20 mouse cellular contexts compared by ENCODE assay signal in genomic region chr2:31641929-31642328, GRCm38 (mm10). TPM values are rescaled to one million over a fixed set of nuclear protein-coding genes. Genes with fewer than 3 reads are reported as not detected.
A peak's percentile ranks its signal among the peaks of the same experiment; 100 is the strongest.
DNase-seq lines count a peak whose midpoint lies in the region; ATAC-seq and TF ChIP-seq lines count a peak whose summit lies in the region.
"Had no signal": no experiment of that assay in that cellular context is flagged by ENCODE, and none has a peak within 500 bp of the region (broad histone marks: within the 10 kb centered on the region; RNA-seq: fewer than 3 reads in every experiment).

No protein-coding gene starts in this region.

- TF ChIP-seq POLR2A in ES-Bruce4 (IDR thresholded peaks at IDR 0.05; ENCODE audit: insufficient read depth, low read length), result no peak

- no peak overlapping the region for H3K4me2 ChIP-seq in embryonic facial prominence, embryonic 11.5 days (ENCODE audit: low read depth, low read length)
- H3K4me2 ChIP-seq in hindbrain, embryonic 12.5 days (replicated peaks), result peak overlapping the region; percentile 21; the same call in 1 of the 2 replicates
- H3K4me2 ChIP-seq: lung, embryonic 15.5 days had no signal

- WGBS in embryonic facial prominence, embryonic 11.5 days, result 2% methylated on average over 18 of the region's 18 CpGs
- 4% methylated on average over 18 of the region's 18 CpGs for WGBS in hindbrain, embryonic 12.5 days

- H3K4me1 ChIP-seq in ES-Bruce4 (ENCODE audit: control insufficient read depth, insufficient read depth, low read length), result no peaks in the 10 kb centered on the region
- peaks cover 4% of the 10 kb centered on the region for H3K4me1 ChIP-seq in embryonic facial prominence, embryonic 11.5 days (ENCODE audit: control insufficient read depth, insufficient read depth, low read length)
- peaks cover 44% of the 10 kb centered on the region for H3K4me1 ChIP-seq in hindbrain, embryonic 12.5 days

- no peak for DNase-seq in embryonic facial prominence, embryonic 11.5 days (ENCODE audit: low spot score)
- peak; percentile 33 for DNase-seq in neural tube, embryonic 10.5 days (ENCODE audit: extremely low spot score, low spot score)
- DNase-seq in testis, postnatal 14 days (ENCODE audit: low spot score), result no peak
- no peak for DNase-seq in lung, adult 18-20 months
- DNase-seq in urinary bladder, postnatal 36 days (ENCODE audit: low spot score in 2 of 2), result no peak
- DNase-seq: adrenal gland, postnatal 10 days; cerebellum, adult 8-10 months; heart, adult 2 months; liver; thymus, adult 18-20 months had no signal

- no peak overlapping the region for H3K27ac ChIP-seq in ES-Bruce4 (ENCODE audit: insufficient read depth, low read length)
- no peak overlapping the region for H3K27ac ChIP-seq in embryonic facial prominence, embryonic 11.5 days (replicated peaks; ENCODE audit: low read depth, low read length)
- H3K27ac ChIP-seq in hindbrain, embryonic 12.5 days, result no peak overlapping the region
- H3K27ac ChIP-seq: gastrocnemius, adult 2 months; heart, adult 2 months; kidney, postnatal 0 days; lung, embryonic 15.5 days had no signal

- H3K9me3 ChIP-seq in ES-Bruce4 (replicated peaks; ENCODE audit: control insufficient read depth, insufficient read depth, low read length, poor library complexity, severe bottlenecking), result no peaks in the 10 kb centered on the region
- no peaks in the 10 kb centered on the region for H3K9me3 ChIP-seq in embryonic facial prominence, embryonic 11.5 days (replicated peaks; ENCODE audit: control insufficient read depth, low read length)
- H3K9me3 ChIP-seq in hindbrain, embryonic 12.5 days (replicated peaks), result no peaks in the 10 kb centered on the region
- H3K9me3 ChIP-seq: lung, embryonic 15.5 days had no signal

- TF ChIP-seq CTCF in ES-Bruce4 (IDR thresholded peaks at IDR 0.05; ENCODE audit: low read depth, low read length), result no peak

- peak overlapping the region; percentile 8; the same call in 1 of the 2 replicates for H3K4me3 ChIP-seq in ES-Bruce4 (ENCODE audit: low read depth, low read length)
- H3K4me3 ChIP-seq in embryonic facial prominence, embryonic 11.5 days (ENCODE audit: low read depth, low read length), result peak overlapping the region; percentile 7; the same call in 1 of the 2 replicates
- H3K4me3 ChIP-seq in hindbrain, embryonic 12.5 days, result peak overlapping the region; percentile 19
- H3K4me3 ChIP-seq: erythroblast, embryonic 14.5 days; heart, adult 2 months; lung, embryonic 15.5 days; myocyte had no signal

- no peak for TF ChIP-seq EP300 in ES-Bruce4 (IDR thresholded peaks at IDR 0.05; ENCODE audit: insufficient read depth, low read depth, low read length)

- peaks cover 28% of the 10 kb centered on the region for H3K27me3 ChIP-seq in ES-Bruce4 (ENCODE audit: control insufficient read depth, insufficient read depth, low read length, poor library complexity, severe bottlenecking)
- peaks cover 69% of the 10 kb centered on the region for H3K27me3 ChIP-seq in embryonic facial prominence, embryonic 11.5 days (ENCODE audit: control insufficient read depth, insufficient read depth, low read length)
- H3K27me3 ChIP-seq in hindbrain, embryonic 12.5 days, result peaks cover 99% of the 10 kb centered on the region

- no peak for ATAC-seq in embryonic facial prominence, embryonic 11.5 days (replicated peaks; ENCODE audit: insufficient number of reproducible peaks, low FRiP score, low TSS enrichment, low read depth)
- ATAC-seq in hindbrain, embryonic 12.5 days (ENCODE audit: low FRiP score), result no peak
- no peak for ATAC-seq in CD4-positive, CD25-positive, alpha-beta regulatory T cell, adult 4 months
- ATAC-seq: intestine, embryonic 16.5 days had no signal

- no peak overlapping the region for H3K9ac ChIP-seq in ES-Bruce4 (ENCODE audit: low read depth, poor library complexity, severe bottlenecking)
- H3K9ac ChIP-seq in embryonic facial prominence, embryonic 11.5 days (replicated peaks; ENCODE audit: low read length), result no peak overlapping the region
- H3K9ac ChIP-seq in hindbrain, embryonic 12.5 days, result no peak overlapping the region
- H3K9ac ChIP-seq: lung, embryonic 15.5 days had no signal

- H3K36me3 ChIP-seq in ES-Bruce4 (ENCODE audit: control insufficient read depth, insufficient read depth, low read length, poor library complexity, severe bottlenecking), result no peaks in the 10 kb centered on the region
- H3K36me3 ChIP-seq in embryonic facial prominence, embryonic 11.5 days (replicated peaks; ENCODE audit: control insufficient read depth, insufficient read depth, low read depth, low read length), result no peaks in the 10 kb centered on the region
- H3K36me3 ChIP-seq in hindbrain, embryonic 12.5 days, result no peaks in the 10 kb centered on the region
- H3K36me3 ChIP-seq: lung, embryonic 15.5 days had no signal

RNA-seq across cellular contexts. Expression of gene Prdm12, which starts 2.1 kb away (rescaled TPM):
- not detected in 2 replicates for polyA plus RNA-seq in ES-Bruce4 (2011; ENCODE audit: insufficient read depth, insufficient read length, low read depth, missing spikeins)
- polyA plus RNA-seq in embryonic facial prominence, embryonic 11.5 days (2014; fragmentation: Nextera tagmentation; extraction: Ambion mirVana), result 4.5 and 6.2 TPM in 2 replicates
- 6.7 and 10.4 TPM in 2 replicates for polyA plus RNA-seq in hindbrain, embryonic 12.5 days (2016; fragmentation: Nextera tagmentation; extraction: Ambion mirVana)
- not detected for polyA plus RNA-seq in CD4-positive, CD25-positive, alpha-beta regulatory T cell, adult 4 months (2017; shearing (Covaris generic))
- polyA plus RNA-seq: C2C12; erythroblast, embryonic 14.5 days; heart, adult 2 months; intestine, embryonic 16.5 days; kidney, postnatal 0 days; myocyte had no signal

RNA-seq across cellular contexts. Expression of gene Exosc2, which starts 28.6 kb away (rescaled TPM):
- 61.8 and 71.3 TPM in 2 replicates for polyA plus RNA-seq in ES-Bruce4 (2011; ENCODE audit: insufficient read depth, insufficient read length, low read depth, missing spikeins)
- 77.3 and 82.1 TPM in 2 replicates for polyA plus RNA-seq in embryonic facial prominence, embryonic 11.5 days (2014; fragmentation: Nextera tagmentation; extraction: Ambion mirVana)
- polyA plus RNA-seq in hindbrain, embryonic 12.5 days (2016; fragmentation: Nextera tagmentation; extraction: Ambion mirVana), result 46.4 and 49.4 TPM in 2 replicates
- 10 to 100 TPM; 43.5 to 65.7 TPM for polyA plus RNA-seq in CD4-positive, CD25-positive, alpha-beta regulatory T cell, adult 4 months (2017; shearing (Covaris generic))

RNA-seq across cellular contexts. Expression of gene Abl1, which starts 46.2 kb away (rescaled TPM):
- polyA plus RNA-seq in ES-Bruce4 (2011; ENCODE audit: insufficient read depth, insufficient read length, low read depth, missing spikeins), result 42.9 and 44.8 TPM in 2 replicates
- 39.5 and 41.2 TPM in 2 replicates for polyA plus RNA-seq in embryonic facial prominence, embryonic 11.5 days (2014; fragmentation: Nextera tagmentation; extraction: Ambion mirVana)
- 44.7 and 47.2 TPM in 2 replicates for polyA plus RNA-seq in hindbrain, embryonic 12.5 days (2016; fragmentation: Nextera tagmentation; extraction: Ambion mirVana)
- 1 to 10 TPM; 6.9 to 8.2 TPM for polyA plus RNA-seq in CD4-positive, CD25-positive, alpha-beta regulatory T cell, adult 4 months (2017; shearing (Covaris generic))
